Mouse (Mus musculus): Measurements from ENCODE around the gene Dpf2. TPM values are rescaled to one million over a fixed set of nuclear protein-coding genes. Genes with fewer than 3 reads are reported as not detected.

Gene Dpf2
- polyA plus RNA-seq, 1 experiment from 2014 or later = 177 TPM

DNA sequence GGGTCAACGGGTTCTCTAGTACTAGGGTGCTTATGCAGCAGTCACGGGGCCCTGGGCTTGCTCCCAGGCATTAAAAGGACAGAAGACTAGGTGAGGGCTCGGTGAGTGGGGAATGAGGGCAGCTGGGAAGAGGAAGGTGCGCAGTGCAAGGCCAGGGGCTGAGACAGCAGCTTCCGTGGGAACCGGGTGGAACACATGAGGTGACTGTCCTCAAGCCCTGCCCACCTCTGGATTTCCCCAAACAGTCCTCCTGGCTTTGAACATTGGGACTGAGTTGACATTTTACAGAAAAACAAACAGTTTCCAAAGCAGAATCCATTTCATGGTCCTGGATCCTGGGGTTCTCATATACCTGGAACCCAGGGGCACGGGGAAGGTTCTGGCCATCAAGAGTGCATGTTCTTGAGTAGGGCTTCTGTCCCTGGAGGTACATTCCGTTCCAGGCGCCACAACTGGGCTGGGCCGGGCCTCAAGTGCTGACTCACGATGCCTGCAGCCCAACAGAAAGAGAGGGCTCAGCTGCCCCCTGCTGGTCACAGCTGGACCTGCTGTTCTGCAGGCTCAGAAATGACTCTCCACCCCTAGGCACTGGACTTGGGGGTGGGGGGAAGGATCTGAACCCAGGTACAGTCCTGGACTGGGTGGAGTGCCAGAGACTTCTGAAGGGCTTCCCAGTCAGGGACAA is 62.8 kb downstream of the Dpf2 start:
- Histone ChIP-seq H3K27ac (no peak overlapping the region), H3K9ac (no peak overlapping the region)

DNA sequence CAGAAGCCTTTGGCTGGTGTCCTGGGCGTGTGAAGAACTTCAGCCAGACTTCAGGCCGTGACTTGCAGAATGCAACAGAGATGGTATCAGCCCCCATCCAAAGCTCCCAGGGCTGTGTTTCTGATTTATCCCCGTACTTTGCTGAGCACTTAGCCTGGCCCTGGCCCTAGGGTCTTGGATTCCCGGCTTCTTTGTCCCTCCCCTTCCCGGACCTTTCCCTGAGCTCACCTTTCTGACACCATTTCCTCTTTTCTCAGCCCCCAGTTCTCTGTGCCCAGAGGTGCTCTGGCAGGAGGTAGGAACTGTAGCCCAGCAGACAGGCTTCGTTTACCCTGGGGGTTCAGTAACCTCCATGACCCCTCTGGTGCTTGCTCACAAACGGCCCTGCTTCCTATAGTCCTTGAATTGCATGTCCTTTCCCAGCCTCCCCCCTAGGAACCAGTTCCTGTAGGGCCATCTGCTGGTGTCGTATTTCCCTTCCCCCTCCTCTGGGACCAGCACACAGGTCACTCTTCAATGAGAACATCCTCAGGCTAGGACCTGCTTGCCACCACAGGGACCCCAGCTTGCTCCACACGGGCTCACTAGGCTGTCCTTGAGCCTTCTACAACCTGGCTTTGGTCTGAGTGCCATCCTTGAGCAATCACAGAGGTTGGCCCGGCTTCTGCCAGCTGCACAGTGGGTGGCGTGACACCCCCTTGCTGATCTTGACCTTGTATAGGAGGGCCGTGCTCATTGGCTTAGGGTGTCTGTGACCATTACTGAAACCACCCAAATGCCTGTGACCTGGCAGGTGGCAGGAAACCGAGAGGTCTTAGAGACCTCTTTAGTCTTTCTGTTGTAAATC is 63.8 kb downstream of the Dpf2 start:
- no peak for ATAC-seq (ENCODE audit: low FRiP score)

More for the DNA sequence above, 62.8 kb downstream of the Dpf2 start:
- H3K4me1 ChIP-seq = peaks cover 49% of the 10 kb centered on the region
- 32% methylated on average over 11 of the region's 11 CpGs for WGBS
- H3K9me3 ChIP-seq (replicated peaks) = no peaks in the 10 kb centered on the region
- peaks cover 22% of the 10 kb centered on the region for H3K36me3 ChIP-seq
- ATAC-seq (ENCODE audit: low FRiP score) = no peak
- no peaks in the 10 kb centered on the region for H3K27me3 ChIP-seq
- 0 out of 2 replicates have a peak overlapping the region, but pooled peaks have one; percentile 8 for H3K4me2 ChIP-seq (replicated peaks)
- no peak overlapping the region for H3K4me3 ChIP-seq

DNA sequence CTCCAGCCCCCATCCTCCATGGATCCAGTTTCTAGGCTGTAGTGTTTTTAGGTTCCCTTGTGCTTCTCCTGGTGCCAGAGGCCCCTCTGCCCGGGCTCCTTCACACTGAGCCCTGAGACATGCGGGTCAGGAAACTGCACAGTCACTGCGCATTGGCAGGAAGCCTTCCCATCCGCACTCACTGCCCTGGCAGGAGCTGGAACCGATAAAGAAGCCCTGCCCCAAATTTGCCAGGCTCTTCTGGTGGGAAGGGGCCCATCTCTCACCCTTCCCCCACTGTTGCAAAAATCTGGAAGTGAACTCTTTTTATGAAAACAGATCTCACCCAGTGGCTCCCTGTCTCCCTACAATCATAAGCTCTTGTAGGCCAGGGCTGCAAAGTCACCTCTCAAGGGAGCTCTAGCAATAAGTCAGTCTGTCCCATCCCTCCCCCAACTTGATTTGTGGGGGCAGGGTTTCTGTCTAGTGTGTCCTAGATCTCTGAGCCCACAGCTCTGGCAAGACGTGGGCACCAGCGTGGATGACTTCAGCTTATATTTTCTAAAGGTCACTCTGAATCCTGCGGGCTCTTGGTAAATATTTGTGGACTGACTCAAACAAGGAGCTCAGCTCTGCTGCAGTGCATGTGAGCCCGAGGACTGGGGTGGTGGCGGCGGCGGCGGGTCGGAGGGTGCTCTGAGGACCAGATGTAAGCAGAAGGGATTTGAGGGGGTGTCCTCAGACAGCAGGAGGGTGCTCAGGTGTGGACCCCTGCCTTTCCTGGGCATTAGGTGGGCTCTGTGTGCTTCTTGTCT is 64.6 kb downstream of the Dpf2 start:
- peak overlapping the region; percentile 96 for H3K27ac ChIP-seq
- no peak for ATAC-seq (ENCODE audit: low FRiP score)
- H3K4me2 ChIP-seq (replicated peaks) = peak overlapping the region; percentile 56
- H3K36me3 ChIP-seq = peaks cover 18% of the 10 kb centered on the region
- H3K4me1 ChIP-seq = peaks cover 67% of the 10 kb centered on the region
- no peak overlapping the region for H3K4me3 ChIP-seq
- H3K9ac ChIP-seq = peak overlapping the region; percentile 28
- 59% methylated on average over 14 of the region's 14 CpGs for WGBS
- no peaks in the 10 kb centered on the region for H3K27me3 ChIP-seq
- H3K9me3 ChIP-seq (replicated peaks) = no peaks in the 10 kb centered on the region

More for the DNA sequence above, 63.8 kb downstream of the Dpf2 start:
- no peak overlapping the region for H3K4me3 ChIP-seq
- peaks cover 59% of the 10 kb centered on the region for H3K4me1 ChIP-seq
- no peaks in the 10 kb centered on the region for H3K27me3 ChIP-seq
- H3K36me3 ChIP-seq = peaks cover 22% of the 10 kb centered on the region
- H3K9ac ChIP-seq = peak overlapping the region; percentile 28
- H3K9me3 ChIP-seq (replicated peaks) = no peaks in the 10 kb centered on the region
- peak overlapping the region; percentile 56 for H3K4me2 ChIP-seq (replicated peaks)
- WGBS = 34% methylated on average over 13 of the region's 13 CpGs
- peak overlapping the region; percentile 96 for H3K27ac ChIP-seq

DNA sequence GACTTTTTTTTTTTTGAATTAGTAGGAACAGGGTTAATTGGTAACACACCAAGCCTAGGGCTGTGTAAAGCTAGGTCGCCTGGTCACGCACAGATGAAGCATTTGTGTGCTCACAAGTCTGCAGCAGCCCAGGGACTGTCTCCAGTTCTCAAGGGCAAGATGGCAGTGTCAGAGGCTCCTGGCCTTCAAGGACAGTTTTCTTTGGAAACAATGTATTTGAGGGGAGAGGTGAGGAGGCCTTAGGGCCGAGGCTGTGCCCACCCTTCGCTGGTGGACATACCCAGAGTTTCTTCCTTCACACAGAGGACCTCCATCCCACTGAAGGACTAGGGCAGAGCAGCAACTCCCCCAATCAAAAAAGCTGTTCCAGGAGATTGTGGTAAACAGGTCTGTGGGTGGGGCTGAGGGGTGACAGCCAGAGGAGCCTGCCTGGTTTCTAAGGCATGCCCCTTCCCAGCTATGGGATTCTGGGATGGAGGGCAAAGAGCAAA is 65.5 kb downstream of the Dpf2 start:
- Histone ChIP-seq H3K4me2 (replicated peaks) (peak overlapping the region; percentile 56), H3K27ac (peak overlapping the region; percentile 96), H3K27me3 (no peaks in the 10 kb centered on the region), H3K9me3 (replicated peaks) (no peaks in the 10 kb centered on the region), H3K36me3 (peaks cover 10% of the 10 kb centered on the region), H3K9ac (peak overlapping the region; percentile 28; the same call in 1 of the 2 replicates), H3K4me1 (peaks cover 75% of the 10 kb centered on the region), H3K4me3 (no peak overlapping the region)
- no peak for ATAC-seq (ENCODE audit: low FRiP score)
- whole genome bisulfite sequencing = 37% methylated on average over 4 of the region's 4 CpGs

GRCm38 (mm10) chr19:5846557-5847305 is 66.1 kb downstream of the Dpf2 start:
- Histone ChIP-seq H3K9ac (peak overlapping the region; percentile 56), H3K27ac (peak overlapping the region; percentile 96), H3K4me1 (peaks cover 80% of the 10 kb centered on the region), H3K4me3 (peak overlapping the region; percentile 25), H3K9me3 (replicated peaks) (no peaks in the 10 kb centered on the region), H3K36me3 (peaks cover 4% of the 10 kb centered on the region; the same call in 1 of the 2 replicates), H3K27me3 (no peaks in the 10 kb centered on the region), H3K4me2 (replicated peaks) (peak overlapping the region; percentile 56)
- peak; percentile 85 for ATAC-seq (ENCODE audit: low FRiP score)
- WGBS = 4% methylated on average over 16 of the region's 16 CpGs

Other genes with a start within 250 kb of the Dpf2 start
- 22.4 and 25.4 TPM in 2 replicates for gene Sipa1, start 249.3 kb downstream of the Dpf2 start, polyA plus RNA-seq (2016; fragmentation: Nextera tagmentation; extraction: Ambion mirVana)
- gene Map3k11, start 224.3 kb downstream of the Dpf2 start, polyA plus RNA-seq (2016; fragmentation: Nextera tagmentation; extraction: Ambion mirVana) = 21.5 and 23.3 TPM in 2 replicates
- gene Pcnx3, start 224.1 kb downstream of the Dpf2 start, polyA plus RNA-seq (2016; fragmentation: Nextera tagmentation; extraction: Ambion mirVana) = 34.6 and 35.0 TPM in 2 replicates
- gene Kcnk7, start 208.6 kb downstream of the Dpf2 start, polyA plus RNA-seq (2016; fragmentation: Nextera tagmentation; extraction: Ambion mirVana) = not detected in 2 replicates
- 10.8 and 12.1 TPM in 2 replicates for gene Ehbp1l1, start 186.7 kb downstream of the Dpf2 start, polyA plus RNA-seq (2016; fragmentation: Nextera tagmentation; extraction: Ambion mirVana)
- 174 and 177 TPM in 2 replicates for gene Fam89b, start 183.4 kb downstream of the Dpf2 start, polyA plus RNA-seq (2016; fragmentation: Nextera tagmentation; extraction: Ambion mirVana)
- gene Ltbp3, start 172.1 kb downstream of the Dpf2 start, polyA plus RNA-seq (2016; fragmentation: Nextera tagmentation; extraction: Ambion mirVana) = 13.8 and 16.6 TPM in 2 replicates
- gene Scyl1, start 141.6 kb downstream of the Dpf2 start, polyA plus RNA-seq (2016; fragmentation: Nextera tagmentation; extraction: Ambion mirVana) = 71.8 and 73.7 TPM in 2 replicates
- 28.7 and 29.9 TPM in 2 replicates for gene Frmd8, start 37.7 kb downstream of the Dpf2 start, polyA plus RNA-seq (2016; fragmentation: Nextera tagmentation; extraction: Ambion mirVana)
- gene Slc25a45, start 35.2 kb downstream of the Dpf2 start, polyA plus RNA-seq (2016; fragmentation: Nextera tagmentation; extraction: Ambion mirVana) = 2.0 and 2.2 TPM in 2 replicates
- 11.0 and 11.3 TPM in 2 replicates for gene Tigd3, start 18.9 kb downstream of the Dpf2 start, polyA plus RNA-seq (2016; fragmentation: Nextera tagmentation; extraction: Ambion mirVana)
- 5.1 and 6.1 TPM in 2 replicates for gene Cdc42ep2, start 11.8 kb upstream of the Dpf2 start, polyA plus RNA-seq (2016; fragmentation: Nextera tagmentation; extraction: Ambion mirVana)
- 47.4 and 49.2 TPM in 2 replicates for gene Pola2, start 51.2 kb upstream of the Dpf2 start, polyA plus RNA-seq (2016; fragmentation: Nextera tagmentation; extraction: Ambion mirVana)
- not detected in 2 replicates for gene Slc22a20, start 73.1 kb upstream of the Dpf2 start, polyA plus RNA-seq (2016; fragmentation: Nextera tagmentation; extraction: Ambion mirVana)
- gene Capn1, start 102.9 kb upstream of the Dpf2 start, polyA plus RNA-seq (2016; fragmentation: Nextera tagmentation; extraction: Ambion mirVana) = 5.5 and 7.7 TPM in 2 replicates
- gene Syvn1, start 133.6 kb upstream of the Dpf2 start, polyA plus RNA-seq (2016; fragmentation: Nextera tagmentation; extraction: Ambion mirVana) = 31.7 and 32.8 TPM in 2 replicates
- 65.1 and 67.5 TPM in 2 replicates for gene Mrpl49, start 144.8 kb upstream of the Dpf2 start, polyA plus RNA-seq (2016; fragmentation: Nextera tagmentation; extraction: Ambion mirVana)
- gene Fau, start 144.8 kb upstream of the Dpf2 start, polyA plus RNA-seq (2016; fragmentation: Nextera tagmentation; extraction: Ambion mirVana) = 561 and 621 TPM in 2 replicates
- 33.6 and 34.4 TPM in 2 replicates for gene Znhit2, start 148.2 kb upstream of the Dpf2 start, polyA plus RNA-seq (2016; fragmentation: Nextera tagmentation; extraction: Ambion mirVana)
- gene Tm7sf2, start 155.4 kb upstream of the Dpf2 start, polyA plus RNA-seq (2016; fragmentation: Nextera tagmentation; extraction: Ambion mirVana) = 38.0 and 40.3 TPM in 2 replicates
- 78.8 and 79.7 TPM in 2 replicates for gene Vps51, start 164.2 kb upstream of the Dpf2 start, polyA plus RNA-seq (2016; fragmentation: Nextera tagmentation; extraction: Ambion mirVana)
- not detected in 2 replicates for gene Tmem262, start 167.0 kb upstream of the Dpf2 start, polyA plus RNA-seq (2016; fragmentation: Nextera tagmentation; extraction: Ambion mirVana)
- 2.5 and 2.7 TPM in 2 replicates for gene Gm28374, start 169.2 kb upstream of the Dpf2 start, polyA plus RNA-seq (2016; fragmentation: Nextera tagmentation; extraction: Ambion mirVana)
- gene Zfpl1, start 171.9 kb upstream of the Dpf2 start, polyA plus RNA-seq (2016; fragmentation: Nextera tagmentation; extraction: Ambion mirVana) = 68.9 and 75.0 TPM in 2 replicates
- gene Cdca5, start 172.0 kb upstream of the Dpf2 start, polyA plus RNA-seq (2016; fragmentation: Nextera tagmentation; extraction: Ambion mirVana) = 24.5 and 25.4 TPM in 2 replicates
- 0.35 and 0.38 TPM in 2 replicates for gene AC131692.1, start 181.4 kb upstream of the Dpf2 start, polyA plus RNA-seq (2016; fragmentation: Nextera tagmentation; extraction: Ambion mirVana)
- gene Naaladl1, start 192.8 kb upstream of the Dpf2 start, polyA plus RNA-seq (2016; fragmentation: Nextera tagmentation; extraction: Ambion mirVana) = 0.54 and 0.70 TPM in 2 replicates
- 47.9 and 48.3 TPM in 2 replicates for gene Sac3d1, start 205.6 kb upstream of the Dpf2 start, polyA plus RNA-seq (2016; fragmentation: Nextera tagmentation; extraction: Ambion mirVana)
- gene Snx15, start 215.3 kb upstream of the Dpf2 start, polyA plus RNA-seq (2016; fragmentation: Nextera tagmentation; extraction: Ambion mirVana) = 33.2 and 33.4 TPM in 2 replicates
- 0.22 TPM in 1 of 2 replicates, not detected in the other for gene Batf2, start 228.0 kb upstream of the Dpf2 start, polyA plus RNA-seq (2016; fragmentation: Nextera tagmentation; extraction: Ambion mirVana)
- 91.6 and 94.6 TPM in 2 replicates for gene Arl2, start 228.5 kb upstream of the Dpf2 start, polyA plus RNA-seq (2016; fragmentation: Nextera tagmentation; extraction: Ambion mirVana)